Comparison of ENCODE assay signal across 18 mouse cellular contexts in the genomic region with DNA sequence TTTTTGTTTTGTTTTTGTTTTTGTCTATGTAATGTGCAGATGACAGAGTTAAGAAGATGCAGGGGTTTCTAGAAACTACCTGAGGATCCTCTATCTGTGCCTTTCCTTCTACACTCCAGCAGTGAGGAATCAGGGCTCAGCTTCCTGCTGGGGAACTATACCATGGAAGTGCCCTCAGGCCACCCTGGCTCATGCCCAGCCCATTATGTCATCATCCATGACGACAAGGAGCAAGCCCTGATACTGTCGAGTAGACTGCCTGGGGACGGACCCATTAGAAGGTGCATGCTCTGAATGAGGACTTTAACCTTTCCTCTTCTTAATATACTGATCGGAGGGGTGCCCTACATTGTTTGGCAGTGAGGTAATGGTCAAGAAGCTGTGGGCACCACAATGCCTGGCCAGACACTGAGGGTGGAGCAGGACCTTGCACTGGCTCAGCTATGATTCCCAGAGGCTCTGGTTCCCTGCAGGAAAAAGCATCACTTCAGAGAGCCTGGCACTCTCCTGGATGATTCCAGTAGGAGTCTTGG.
"Had no signal": no experiment of that assay in that cellular context is flagged by ENCODE, and none has a peak within 500 bp of the region (broad histone marks: within the 10 kb centered on the region; RNA-seq: fewer than 3 reads in every experiment).

No protein-coding gene starts in this region.

- H3K27me3 ChIP-seq: limb, embryonic 12.5 days; limb, embryonic 15.5 days had no signal

- ATAC-seq: liver, postnatal 0 days had no signal

- H3K4me2 ChIP-seq: limb, embryonic 12.5 days; limb, embryonic 15.5 days; liver, embryonic 11.5 days; lung, embryonic 14.5 days; midbrain, embryonic 11.5 days had no signal

- H3K4me1 ChIP-seq: limb, embryonic 12.5 days; limb, embryonic 15.5 days had no signal

- DNase-seq: kidney, adult 2 months; kidney, postnatal 36 days; layer of hippocampus, postnatal 36 days; left cerebral cortex, postnatal 4 days; liver, postnatal 0 days; lung, embryonic 14.5 days; lung, postnatal 10 days; lung, postnatal 4 days; midbrain, embryonic 14.5 days; right cerebral cortex, postnatal 14 days; right cerebral cortex, postnatal 4 days; thymus, postnatal 25 days had no signal

- H3K9me3 ChIP-seq: limb, embryonic 12.5 days; limb, embryonic 15.5 days had no signal

- H3K27ac ChIP-seq: kidney, postnatal 0 days; limb, embryonic 12.5 days; limb, embryonic 15.5 days; liver, embryonic 14.5 days had no signal

- H3K4me3 ChIP-seq: limb, embryonic 12.5 days; limb, embryonic 15.5 days had no signal

- H3K9ac ChIP-seq: limb, embryonic 12.5 days; limb, embryonic 15.5 days; liver, embryonic 14.5 days; liver, postnatal 0 days; lung, embryonic 14.5 days had no signal

- H3K36me3 ChIP-seq: limb, embryonic 12.5 days; limb, embryonic 15.5 days had no signal
